Mouse (Mus musculus) megakaryocyte, embryonic 14.5 days (primary cell): ENCODE results near the gene Hagh. TPM values are rescaled to one million over a fixed set of nuclear protein-coding genes. Genes with fewer than 3 reads are reported as not detected.
A peak's percentile ranks its signal among the peaks of the same experiment; 100 is the strongest.

Source experiments
- H3K27me3 ChIP-seq: replicated peaks from 2 replicates; pipeline ENCODE3; 2012; ENCODE audit warnings: inconsistent platforms
- H3K36me3 ChIP-seq: replicated peaks from 2 replicates; pipeline ENCODE3; 2012; ENCODE audit warnings: low read length, inconsistent platforms, mixed read lengths
- H3K4me1 ChIP-seq: 2 replicates; pipeline ENCODE4 v1.6.1; 2012; ENCODE audit warnings: inconsistent platforms
- H3K4me3 ChIP-seq: replicated peaks from 2 replicates; pipeline ENCODE3; 2012; ENCODE audit warnings: moderate library complexity, mild to moderate bottlenecking, inconsistent platforms
- H3K9me3 ChIP-seq: 2 replicates; pipeline ENCODE4 v1.6.1; 2012; ENCODE audit warnings: inconsistent platforms
- FLI1 ChIP-seq: IDR thresholded peaks from 2 replicates; pipeline ENCODE4 v1.6.1; 2012; ENCODE audit warnings: low read length, inconsistent platforms, mixed read lengths
- GATA1 ChIP-seq: IDR thresholded peaks from 3 replicates; pipeline ENCODE4 v1.6.1; 2012; ENCODE audit warnings: mixed read lengths, low read length, inconsistent platforms, borderline replicate concordance
- polyA plus RNA-seq: library from polyadenylated mRNA; stranded (reverse); fragments of >175 nt; gene quantifications from 2 replicates; pipeline ENCODE4 v1.2.3, GENCODE M21; 2012; ENCODE audit warnings: low replicate concordance; ENCODE audit not compliant: insufficient read depth

Hagh gene
- polyA plus RNA-seq, 1 experiment, result 29.1 TPM

GRCm38 (mm10) chr17:24865776-24866175 lies 25.8 kb downstream of the Hagh start, which contains the start of gene Igfals:
Igfals (plus strand) TSS chr17:24865997.
- peaks cover 10% of the 10 kb centered on the region for H3K27me3 ChIP-seq
- TF ChIP-seq FLI1 (no peak), GATA1 (no peak)
- no peaks in the 10 kb centered on the region for H3K9me3 ChIP-seq
- H3K36me3 ChIP-seq, result peaks cover 60% of the 10 kb centered on the region
- no peak within 1 kb of the TSS for H3K4me3 ChIP-seq
- no peaks in the 10 kb centered on the region for H3K4me1 ChIP-seq

DNA sequence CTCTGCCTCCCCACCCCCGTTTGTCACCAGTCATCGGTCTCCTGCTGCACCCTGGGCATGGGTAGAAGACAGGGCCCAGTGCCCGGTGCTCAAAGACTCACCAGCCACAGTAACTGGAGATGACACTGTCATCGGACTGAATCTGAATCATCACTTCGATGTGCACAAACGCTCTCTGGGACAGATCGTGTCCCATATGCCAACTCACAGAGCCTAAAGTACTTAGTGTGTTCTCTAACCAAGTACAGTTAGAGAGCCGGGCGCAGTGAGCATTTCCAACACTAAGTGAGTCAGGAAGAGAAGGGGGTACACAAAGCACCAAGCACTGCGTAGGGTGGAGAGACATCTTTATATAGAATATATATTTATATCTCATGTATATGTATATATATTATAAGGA lies 28.0 kb downstream of the Hagh start:
- Histone ChIP-seq H3K4me3 (no peak overlapping the region), H3K36me3 (peaks cover 39% of the 10 kb centered on the region), H3K27me3 (peaks cover 12% of the 10 kb centered on the region), H3K4me1 (no peaks in the 10 kb centered on the region), H3K9me3 (no peaks in the 10 kb centered on the region)
- no peak for TF ChIP-seq GATA1
- TF ChIP-seq FLI1, result no peak

DNA sequence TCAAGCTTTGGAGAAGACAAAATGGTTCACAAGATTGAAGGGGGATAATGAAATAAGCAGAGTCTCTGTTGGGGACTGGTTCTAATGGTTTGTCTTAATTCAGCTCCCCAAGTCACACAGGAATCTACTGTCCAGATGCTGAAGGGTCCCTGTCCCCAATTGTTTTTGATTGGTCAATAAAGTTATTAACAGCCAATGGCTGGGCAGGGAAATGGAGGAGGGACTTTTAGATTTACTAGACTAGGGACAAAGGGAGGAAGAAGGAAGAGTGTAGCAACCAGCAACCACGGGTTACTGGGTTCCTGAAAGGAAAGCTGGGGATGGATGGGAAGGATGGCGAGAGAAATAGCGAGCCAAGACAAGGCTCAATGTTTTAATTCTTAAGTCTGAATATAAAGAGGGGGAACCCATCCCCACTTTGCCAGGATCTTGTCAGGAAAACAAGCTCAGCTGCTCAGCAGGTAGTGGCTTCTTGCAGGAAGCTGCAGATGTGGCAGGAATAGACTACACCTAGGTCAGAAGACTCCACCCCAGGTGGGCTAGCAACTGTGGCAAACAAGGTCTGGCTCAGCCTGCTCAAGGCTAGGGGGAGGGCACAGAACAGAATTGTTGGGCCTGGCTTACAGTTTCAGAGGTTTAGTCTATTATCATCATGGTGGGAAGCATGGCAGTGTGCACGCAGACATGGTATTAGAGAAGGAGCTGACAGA lies 33.9 kb downstream of the Hagh start:
- Histone ChIP-seq H3K4me3 (no peak overlapping the region), H3K27me3 (peaks cover 21% of the 10 kb centered on the region), H3K4me1 (peaks cover 20% of the 10 kb centered on the region), H3K9me3 (no peaks in the 10 kb centered on the region), H3K36me3 (no peaks in the 10 kb centered on the region)
- TF ChIP-seq FLI1 (no peak), GATA1 (no peak)

GRCm38 (mm10) chr17:24874405-24874745 lies 34.4 kb downstream of the Hagh start:
- H3K4me3 ChIP-seq, result no peak overlapping the region
- no peaks in the 10 kb centered on the region for H3K9me3 ChIP-seq
- peaks cover 20% of the 10 kb centered on the region for H3K4me1 ChIP-seq
- peaks cover 20% of the 10 kb centered on the region for H3K27me3 ChIP-seq
- no peak for TF ChIP-seq GATA1
- no peak for TF ChIP-seq FLI1
- H3K36me3 ChIP-seq, result no peaks in the 10 kb centered on the region

DNA sequence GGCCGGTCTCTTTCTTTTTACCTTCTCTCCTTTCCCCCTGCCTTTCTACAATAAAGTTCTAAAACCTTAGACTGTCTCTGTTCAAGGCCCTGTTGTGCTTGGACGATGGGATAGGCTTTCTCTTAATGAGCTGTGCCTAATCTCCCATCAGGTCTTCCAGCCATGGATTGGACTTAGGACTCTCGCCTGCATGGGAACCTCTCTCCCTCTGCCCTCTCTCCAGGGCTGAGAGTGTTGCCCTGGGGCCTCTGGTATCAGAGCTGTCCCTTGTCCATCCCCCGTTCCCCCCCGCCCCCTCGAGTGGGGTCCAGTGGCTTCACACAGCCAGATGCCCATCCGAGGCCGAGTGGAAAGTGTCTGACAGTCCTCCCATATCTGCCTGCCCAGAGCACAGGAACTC lies 35.0 kb downstream of the Hagh start:
- peaks cover 16% of the 10 kb centered on the region for H3K27me3 ChIP-seq
- H3K4me1 ChIP-seq, result peaks cover 20% of the 10 kb centered on the region
- no peaks in the 10 kb centered on the region for H3K9me3 ChIP-seq
- TF ChIP-seq FLI1 (no peak), GATA1 (no peak)
- H3K36me3 ChIP-seq, result no peaks in the 10 kb centered on the region
- no peak overlapping the region for H3K4me3 ChIP-seq

DNA sequence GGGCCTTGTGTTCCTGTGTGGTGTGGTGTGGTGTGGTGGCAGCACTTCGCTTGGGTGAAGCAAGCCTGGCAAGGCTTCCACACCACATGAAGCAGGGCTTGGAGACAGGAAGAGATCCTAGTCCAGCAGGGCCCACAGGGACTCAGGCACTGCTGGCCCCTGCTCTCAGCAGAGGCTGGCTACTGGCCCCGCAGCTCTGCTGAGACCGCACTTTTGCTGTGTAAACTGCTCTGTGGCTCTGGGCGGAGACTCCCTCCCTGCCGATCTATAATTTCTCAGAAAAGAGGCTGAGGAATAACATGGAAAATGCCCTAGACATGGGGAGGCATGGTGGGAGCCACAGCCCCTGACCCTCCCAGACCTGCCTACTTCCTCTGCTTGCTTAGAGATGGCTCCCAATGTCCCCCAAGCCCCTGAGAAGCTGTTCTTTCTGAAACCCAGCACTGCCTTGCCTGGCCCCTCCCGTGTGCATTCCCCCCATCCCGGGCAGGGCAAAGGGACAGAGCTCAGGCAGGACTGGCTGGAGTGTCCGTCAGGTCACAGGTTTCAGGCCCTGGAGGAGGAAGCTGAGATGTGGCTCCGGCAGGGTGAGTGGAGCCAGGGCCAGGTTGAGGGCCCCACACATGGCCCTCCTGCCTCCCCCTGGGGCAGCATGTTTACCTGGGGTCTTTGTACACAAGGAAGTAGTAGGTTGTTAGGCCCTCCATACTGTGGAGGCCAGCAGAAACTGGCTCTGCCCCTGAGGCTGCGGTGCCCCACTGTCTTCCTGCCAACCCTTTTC lies 37.6 kb downstream of the Hagh start:
- Histone ChIP-seq H3K36me3 (peaks cover 22% of the 10 kb centered on the region), H3K27me3 (peaks cover 12% of the 10 kb centered on the region), H3K4me3 (no peak overlapping the region), H3K9me3 (no peaks in the 10 kb centered on the region), H3K4me1 (peaks cover 39% of the 10 kb centered on the region)
- no peak for TF ChIP-seq GATA1
- TF ChIP-seq FLI1, result no peak

GRCm38 (mm10) chr17:24878117-24878397 lies 38.1 kb downstream of the Hagh start:
- Histone ChIP-seq H3K36me3 (peaks cover 28% of the 10 kb centered on the region), H3K4me3 (no peak overlapping the region), H3K9me3 (no peaks in the 10 kb centered on the region), H3K27me3 (peaks cover 12% of the 10 kb centered on the region), H3K4me1 (peaks cover 43% of the 10 kb centered on the region)
- TF ChIP-seq FLI1, result no peak
- no peak for TF ChIP-seq GATA1

GRCm38 (mm10) chr17:24878531-24878930 lies 38.6 kb downstream of the Hagh start:
- H3K4me1 ChIP-seq, result peaks cover 44% of the 10 kb centered on the region
- peaks cover 12% of the 10 kb centered on the region for H3K27me3 ChIP-seq
- TF ChIP-seq FLI1 (no peak), GATA1 (no peak)
- H3K4me3 ChIP-seq, result no peak overlapping the region
- peaks cover 32% of the 10 kb centered on the region for H3K36me3 ChIP-seq
- H3K9me3 ChIP-seq, result no peaks in the 10 kb centered on the region

GRCm38 (mm10) chr17:24881738-24882440 lies 41.9 kb downstream of the Hagh start:
- peak overlapping the region; percentile 79 for H3K4me3 ChIP-seq
- H3K9me3 ChIP-seq, result no peaks in the 10 kb centered on the region
- TF ChIP-seq GATA1 (no peak), FLI1 (no peak; the same call in 1 of the 2 replicates)
- H3K27me3 ChIP-seq, result peaks cover 4% of the 10 kb centered on the region
- H3K4me1 ChIP-seq, result peaks cover 48% of the 10 kb centered on the region
- H3K36me3 ChIP-seq, result peaks cover 49% of the 10 kb centered on the region

DNA sequence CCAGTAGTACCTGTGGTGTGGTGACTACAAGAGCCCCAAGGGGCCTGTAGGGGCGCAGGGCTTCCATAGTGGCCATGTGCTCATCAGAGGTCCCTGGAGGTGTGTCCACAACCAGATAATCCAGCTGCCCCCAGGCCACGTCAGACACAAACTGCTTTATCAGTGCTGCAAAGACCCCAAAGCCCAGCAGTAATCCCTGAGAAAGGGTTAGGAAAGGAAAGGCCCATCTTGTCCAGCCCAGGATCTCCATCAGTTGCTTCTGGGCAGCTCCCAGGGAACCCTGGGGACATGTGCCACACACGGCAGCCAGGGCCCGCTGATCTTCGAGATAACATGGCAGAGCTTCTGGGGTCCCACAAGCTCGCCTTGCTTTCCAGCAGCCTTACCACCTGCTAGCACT lies 44.4 kb downstream of the Hagh start:
- TF ChIP-seq FLI1 (no peak), GATA1 (no peak)
- H3K36me3 ChIP-seq, result peaks cover 63% of the 10 kb centered on the region
- H3K4me1 ChIP-seq, result peaks cover 65% of the 10 kb centered on the region
- H3K27me3 ChIP-seq, result no peaks in the 10 kb centered on the region
- H3K9me3 ChIP-seq, result no peaks in the 10 kb centered on the region
- H3K4me3 ChIP-seq, result peak overlapping the region; percentile 99
